In genomic region chr10:111422057-111422456, GRCm38 (mm10) we compare ENCODE assay signal across 8 mouse cellular contexts. TPM values are rescaled to one million over a fixed set of nuclear protein-coding genes. Genes with fewer than 3 reads are reported as not detected.
DNase-seq lines count a peak whose midpoint lies in the region; ATAC-seq and TF ChIP-seq lines count a peak whose summit lies in the region.

No protein-coding gene starts in this region.

- no peak for TF ChIP-seq CTCF in stomach, postnatal 0 days (IDR thresholded peaks at IDR 0.05; ENCODE audit: low read depth)
- TF ChIP-seq CTCF in left cerebral cortex, adult 2 months (IDR thresholded peaks at IDR 0.05), result no peak

- peaks cover 15% of the 10 kb centered on the region for H3K4me1 ChIP-seq in heart, embryonic 16.5 days (ENCODE audit: control insufficient read depth, insufficient read depth, low read length)
- peaks cover 15% of the 10 kb centered on the region; the same call in 1 of the 2 replicates for H3K4me1 ChIP-seq in embryonic facial prominence, embryonic 15.5 days
- H3K4me1 ChIP-seq in liver, embryonic 16.5 days (ENCODE audit: control insufficient read depth, low read depth, low read length), result no peaks in the 10 kb centered on the region; the same call in 1 of the 2 replicates
- H3K4me1 ChIP-seq in stomach, postnatal 0 days (replicated peaks; ENCODE audit: control insufficient read depth, insufficient read depth), result no peaks in the 10 kb centered on the region

- no peak for ATAC-seq in heart, embryonic 16.5 days (replicated peaks; ENCODE audit: extremely low read depth, insufficient read depth, low FRiP score)
- ATAC-seq in embryonic facial prominence, embryonic 15.5 days (ENCODE audit: insufficient number of reproducible peaks, low FRiP score, low TSS enrichment, low read depth), result no peak
- no peak for ATAC-seq in liver, embryonic 16.5 days (ENCODE audit: low read depth)
- ATAC-seq in stomach, postnatal 0 days (ENCODE audit: low FRiP score, low TSS enrichment), result no peak

- no peak overlapping the region for H3K27ac ChIP-seq in heart, embryonic 16.5 days (ENCODE audit: low read length)
- H3K27ac ChIP-seq in embryonic facial prominence, embryonic 15.5 days (replicated peaks), result no peak overlapping the region
- H3K27ac ChIP-seq in liver, embryonic 16.5 days (ENCODE audit: low read length), result no peak overlapping the region
- H3K27ac ChIP-seq in stomach, postnatal 0 days (replicated peaks), result no peak overlapping the region
- no peak overlapping the region for H3K27ac ChIP-seq in left cerebral cortex, adult 2 months

- TF ChIP-seq EP300 in stomach, postnatal 0 days (optimal IDR thresholded peaks at IDR 0.05), result no peak

- H3K9me3 ChIP-seq in heart, embryonic 16.5 days (replicated peaks; ENCODE audit: control insufficient read depth, low read length), result no peaks in the 10 kb centered on the region
- H3K9me3 ChIP-seq in embryonic facial prominence, embryonic 15.5 days (replicated peaks), result no peaks in the 10 kb centered on the region
- H3K9me3 ChIP-seq in liver, embryonic 16.5 days (replicated peaks; ENCODE audit: control insufficient read depth, low read length), result no peaks in the 10 kb centered on the region
- H3K9me3 ChIP-seq in stomach, postnatal 0 days (ENCODE audit: control insufficient read depth, low read length), result no peaks in the 10 kb centered on the region

- H3K9ac ChIP-seq in heart, embryonic 16.5 days (ENCODE audit: low read length), result peak overlapping the region; percentile 14; the same call in 1 of the 2 replicates
- H3K9ac ChIP-seq in embryonic facial prominence, embryonic 15.5 days, result no peak overlapping the region
- H3K9ac ChIP-seq in liver, embryonic 16.5 days (ENCODE audit: low read depth, low read length), result no peak overlapping the region
- H3K9ac ChIP-seq in stomach, postnatal 0 days (ENCODE audit: low read length), result no peak overlapping the region

- peak overlapping the region; percentile 13 for H3K4me3 ChIP-seq in heart, embryonic 16.5 days (ENCODE audit: low read length)
- no peak overlapping the region for H3K4me3 ChIP-seq in embryonic facial prominence, embryonic 15.5 days (replicated peaks)
- H3K4me3 ChIP-seq in liver, embryonic 16.5 days (ENCODE audit: low read depth, low read length), result no peak overlapping the region
- H3K4me3 ChIP-seq in stomach, postnatal 0 days (ENCODE audit: low read depth, low read length), result no peak overlapping the region
- H3K4me3 ChIP-seq in left cerebral cortex, adult 2 months, result no peak overlapping the region

- peak overlapping the region; percentile 64 for H3K4me2 ChIP-seq in heart, embryonic 16.5 days (ENCODE audit: low read depth, low read length)
- peak overlapping the region; percentile 27 for H3K4me2 ChIP-seq in embryonic facial prominence, embryonic 15.5 days (replicated peaks)
- peak overlapping the region; percentile 49; the same call in 1 of the 2 replicates for H3K4me2 ChIP-seq in liver, embryonic 16.5 days (ENCODE audit: low read depth, low read length)
- peak overlapping the region; percentile 27 for H3K4me2 ChIP-seq in stomach, postnatal 0 days (replicated peaks; ENCODE audit: low read depth)

- DNase-seq in heart, adult 8-10 months (ENCODE audit: low spot score), result no peak
- DNase-seq in stomach, postnatal 0 days (ENCODE audit: low spot score), result no peak
- no peak for DNase-seq in testis, postnatal 14 days (ENCODE audit: low spot score)
- DNase-seq in left cerebral cortex, adult 2 months (ENCODE audit: extremely low spot score in 1 of 2, low spot score in 2 of 2), result no peak
- DNase-seq in adrenal gland, postnatal 36 days, result no peak

- intact Hi-C loops in left cerebral cortex, adult 2 months (cut with DNase I), result loop anchor here (1.0 kb wide), 1 partner anchor 108 kb away; no protein-coding TSS in a partner anchor

- 23% methylated on average over 6 of the region's 6 CpGs for WGBS in heart, embryonic 16.5 days
- WGBS in embryonic facial prominence, embryonic 15.5 days, result 32% methylated on average over 6 of the region's 6 CpGs
- WGBS in liver, embryonic 16.5 days (ENCODE audit: insufficient replicate concordance), result 14% methylated on average over 6 of the region's 6 CpGs
- 33% methylated on average over 6 of the region's 6 CpGs for WGBS in stomach, postnatal 0 days

- no peaks in the 10 kb centered on the region for H3K36me3 ChIP-seq in heart, embryonic 16.5 days (ENCODE audit: control insufficient read depth, insufficient read depth)
- no peaks in the 10 kb centered on the region for H3K36me3 ChIP-seq in embryonic facial prominence, embryonic 15.5 days
- H3K36me3 ChIP-seq in liver, embryonic 16.5 days (ENCODE audit: control insufficient read depth, insufficient read depth), result no peaks in the 10 kb centered on the region
- no peaks in the 10 kb centered on the region for H3K36me3 ChIP-seq in stomach, postnatal 0 days (ENCODE audit: control insufficient read depth, insufficient read depth, low read length)

- no peaks in the 10 kb centered on the region for H3K27me3 ChIP-seq in heart, embryonic 16.5 days (ENCODE audit: control insufficient read depth, insufficient read depth, low read length)
- H3K27me3 ChIP-seq in embryonic facial prominence, embryonic 15.5 days, result no peaks in the 10 kb centered on the region
- no peaks in the 10 kb centered on the region for H3K27me3 ChIP-seq in liver, embryonic 16.5 days (ENCODE audit: control insufficient read depth, insufficient read depth, low read depth, low read length)
- no peaks in the 10 kb centered on the region for H3K27me3 ChIP-seq in stomach, postnatal 0 days (ENCODE audit: control insufficient read depth, insufficient read depth, low read length)

RNA-seq across cellular contexts. Expression of gene Nap1l1, which starts 51.0 kb away (rescaled TPM):
- 104 and 115 TPM in 2 replicates for polyA plus RNA-seq in heart, embryonic 16.5 days (2015; fragmentation: Nextera tagmentation; extraction: Ambion mirVana)
- 10 to 100 TPM; 59.4 to 73.3 (median 66.5) TPM for total RNA-seq in heart, adult 8-10 months (2022)
- polyA plus RNA-seq in embryonic facial prominence, embryonic 15.5 days (2015; fragmentation: Nextera tagmentation; extraction: Ambion mirVana), result 192 and 198 TPM in 2 replicates
- 67.0 and 76.2 TPM in 2 replicates for polyA plus RNA-seq in liver, embryonic 16.5 days (2015; fragmentation: Nextera tagmentation; extraction: Ambion mirVana)
- 85.1 and 90.6 TPM in 2 replicates for polyA plus RNA-seq in stomach, postnatal 0 days (2015; fragmentation: Nextera tagmentation; extraction: Ambion mirVana)
- total RNA-seq in left cerebral cortex, adult 2 months (2021), result 100 to 1,000 TPM; 217 to 237 TPM
- total RNA-seq in adrenal gland, postnatal 36 days (2021), result 100 to 1,000 TPM; 140 to 149 TPM
